In genomic region chr2:153657659-153658058, GRCm38 (mm10) we compare ENCODE assay signal across 26 mouse cellular contexts. TPM values are rescaled to one million over a fixed set of nuclear protein-coding genes. Genes with fewer than 3 reads are reported as not detected.
"Had no signal": no experiment of that assay in that cellular context is flagged by ENCODE, and none has a peak within 500 bp of the region (broad histone marks: within the 10 kb centered on the region; RNA-seq: fewer than 3 reads in every experiment).

No protein-coding gene starts in this region.

RNA-seq across cellular contexts. Expression of gene Dnmt3c, which starts 38.8 kb away (rescaled TPM):
- total RNA-seq: forebrain, postnatal 0 days; gastrocnemius, adult 18-20 months; gastrocnemius, adult 8-10 months; gastrocnemius, postnatal 14 days; gastrocnemius, postnatal 36 days; heart, adult 2 months; heart, postnatal 14 days; heart, postnatal 36 days; hematopoietic stem cell, adult 5-6 weeks; hindbrain, postnatal 0 days; layer of hippocampus, postnatal 36 days; left cerebral cortex, adult 18-20 months; left cerebral cortex, adult 8-10 months; left cerebral cortex, postnatal 25 days; left cerebral cortex, postnatal 4 days; liver, adult 2 months had no signal
- polyA plus RNA-seq: forebrain, postnatal 0 days; gonadal fat pad, adult 2 months; heart, adult 2 months; heart, embryonic 11.5 days; heart, embryonic 13.5 days; heart, embryonic 15.5 days; hindbrain, embryonic 11.5 days; hindbrain, embryonic 13.5 days; hindbrain, postnatal 0 days; kidney, embryonic 14.5 days; large intestine, adult 2 months; limb, embryonic 11.5 days; limb, embryonic 13.5 days; liver, adult 2 months had no signal
